ENCODE assay signal across 8 mouse cellular contexts in the genomic region with DNA sequence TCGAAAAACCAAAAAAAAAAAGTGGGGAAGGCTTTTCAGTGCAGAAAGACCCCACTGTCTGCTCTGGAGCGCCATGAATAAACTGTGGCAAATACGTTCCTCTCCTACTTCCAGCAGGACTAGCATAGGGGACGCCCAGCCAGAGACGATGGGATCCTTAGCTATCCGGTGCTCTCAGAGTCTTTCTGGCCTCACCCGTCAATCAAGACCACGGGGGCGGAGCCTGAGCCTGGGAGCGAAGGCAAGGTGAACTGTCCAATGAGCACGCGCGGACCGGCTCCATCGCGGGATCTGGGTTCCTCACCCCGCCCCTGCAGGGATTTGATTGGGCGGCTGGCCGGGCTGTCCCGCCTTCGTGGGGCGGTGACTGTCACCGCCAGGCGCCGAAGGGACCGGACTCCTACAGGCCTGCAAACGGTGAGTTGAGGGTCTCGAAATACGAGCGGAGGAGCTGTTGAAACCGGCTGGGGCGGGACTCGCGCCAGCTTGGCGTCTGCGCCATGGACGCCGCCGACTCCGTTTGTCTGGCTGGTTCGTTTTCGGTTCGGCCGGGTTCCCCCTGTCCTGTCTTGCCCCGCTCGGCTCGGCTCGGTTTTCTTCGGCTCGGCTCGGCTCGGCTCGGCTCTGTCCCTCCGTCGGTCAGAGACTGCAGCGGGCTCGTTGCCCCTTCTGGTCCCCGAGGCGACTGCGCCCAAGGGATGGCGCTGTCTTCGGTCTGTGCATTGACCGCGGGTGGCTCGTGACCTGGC. TPM values are rescaled to one million over a fixed set of nuclear protein-coding genes. Genes with fewer than 3 reads are reported as not detected.
DNase-seq lines count a peak whose midpoint lies in the region; ATAC-seq and TF ChIP-seq lines count a peak whose summit lies in the region.

A gene (plus strand): TSS at position 350 of the 749 bp plus-strand sequence.

- peak; percentile 99 for ATAC-seq in forebrain, embryonic 15.5 days (replicated peaks)
- peak; percentile 99 for ATAC-seq in neutrophil, adult 5-6 weeks (ENCODE audit: extremely low read depth, insufficient number of reproducible peaks, low FRiP score, poor library complexity, severe bottlenecking)

- peak within 1 kb of the TSS; percentile 74 for H3K4me3 ChIP-seq in forebrain, embryonic 15.5 days
- peak within 1 kb of the TSS; percentile 75 for H3K4me3 ChIP-seq in lung, adult 2 months (replicated peaks; ENCODE audit: extremely low read depth, low read depth, low read length)

- no peaks in the 10 kb centered on the region for H3K27me3 ChIP-seq in forebrain, embryonic 15.5 days

- under 1% methylated on average over 61 of the region's 65 CpGs for WGBS in forebrain, embryonic 15.5 days
- WGBS in lung, adult 2 months, result under 1% methylated on average over 65 of the region's 65 CpGs

- H3K27ac ChIP-seq in forebrain, embryonic 15.5 days (replicated peaks), result peak within 1 kb of the TSS; percentile 91

- TF ChIP-seq POLR2A in lung, adult 2 months (IDR thresholded peaks at IDR 0.05; ENCODE audit: borderline replicate concordance, extremely low read depth, low read depth, low read length), result peak; percentile 90

- no peaks in the 10 kb centered on the region for H3K36me3 ChIP-seq in forebrain, embryonic 15.5 days

- TF ChIP-seq CTCF in lung, adult 2 months (IDR thresholded peaks at IDR 0.05; ENCODE audit: insufficient read depth, low read length), result no peak

- peak; percentile 98 for DNase-seq in ES-CJ7 (ENCODE audit: low read depth, low spot score)
- DNase-seq in cerebellum, adult 11 months, result peak; percentile 99
- peak; percentile 97 for DNase-seq in heart, postnatal 25 days (ENCODE audit: low spot score)
- DNase-seq in layer of hippocampus, adult 18-20 months (ENCODE audit: low spot score in 2 of 2), result peak; percentile 97 to 98
- DNase-seq in lung, adult 2 months, result peak; percentile 98
- DNase-seq in thymus, adult 18-20 months, result peak; percentile 97 to 99

- intact Hi-C loops in heart, postnatal 25 days (cut with DNase I), result loop anchor here (5.0 kb wide), 2 partner anchors 71 to 256 kb away; a partner anchor contains a TSS

- H3K9me3 ChIP-seq in forebrain, embryonic 15.5 days, result no peaks in the 10 kb centered on the region

- peaks cover 19% of the 10 kb centered on the region for H3K4me1 ChIP-seq in forebrain, embryonic 15.5 days
- peaks cover 8% of the 10 kb centered on the region for H3K4me1 ChIP-seq in lung, adult 2 months (ENCODE audit: control insufficient read depth, insufficient read depth, low read length)

- peak within 1 kb of the TSS; percentile 51 for H3K4me2 ChIP-seq in forebrain, embryonic 15.5 days (replicated peaks)

- H3K9ac ChIP-seq in forebrain, embryonic 15.5 days (replicated peaks), result peak within 1 kb of the TSS; percentile 85

RNA-seq across cellular contexts. Expression of the gene that starts here (rescaled TPM):
- 85.9 and 89.6 TPM in 2 replicates for polyA plus RNA-seq in forebrain, embryonic 15.5 days (2015; fragmentation: Nextera tagmentation; extraction: Ambion mirVana)
- total RNA-seq in heart, postnatal 25 days (2021), result 10 to 100 TPM; 50.3 to 52.6 TPM
- 10 to 100 TPM; 45.4 to 48.3 TPM for total RNA-seq in layer of hippocampus, adult 18-20 months (2021)
- polyA plus RNA-seq in lung, adult 2 months (2012; rRNA removed), result 67.8 and 68.8 TPM in 2 replicates
- 13.0 and 16.6 TPM in 2 replicates for total RNA-seq in neutrophil, adult 5-6 weeks (2017)

Comparison
In these comparisons a context has a peak if more than half of its experiments do, and no peak if none do; other contexts are left out.
1. Peak in every context shown above with its lines: DNase-seq, ATAC-seq, H3K4me3 ChIP-seq and H3K27ac ChIP-seq.